Mouse (Mus musculus) granulocyte monocyte progenitor cell, adult 5-6 weeks (primary cell): ENCODE results near the gene Pou2f2. TPM values are rescaled to one million over a fixed set of nuclear protein-coding genes. Genes with fewer than 3 reads are reported as not detected.
"Not testable (repeated sequence)": the region's sequence is repeated elsewhere in the genome, so short reads cannot be mapped to it uniquely, and the experiment has no call there.

ENCODE experiments used
- ATAC-seq: replicated peaks from 2 replicates; pipeline ENCODE4 v1.8.0; 2016; ENCODE audit warnings: mild to moderate bottlenecking, moderate TSS enrichment, inconsistent platforms; ENCODE audit not compliant: poor library complexity, severe bottlenecking
- total RNA-seq, 2 experiments: library from RNA; stranded (forward) in 1 of 2; stranded (reverse) in 1 of 2; fragments of 200-712, 200-1000 nt in 1 of 2; fragments of >200 nt in 1 of 2; fragmentation: Nextera tagmentation in 1 of 2; gene quantifications; 2 replicates each; pipeline ENCODE4 v1.2.3; 2014 to 2017

Pou2f2 gene
- total RNA-seq, 2 experiments from 2014 or later, result 5.0 to 18.4 TPM

GRCm38 (mm10) chr7:25071979-25072715 is 107.4 kb downstream of the Pou2f2 start, which contains the start of the genes Grik5 and Zfp574:
Gene Grik5 (minus strand): TSS chr7:25072346.
Gene Zfp574 (plus strand): TSS chr7:25072567.
- ATAC-seq, result no peak

GRCm38 (mm10) chr7:25068724-25069123 is 110.8 kb downstream of the Pou2f2 start:
- ATAC-seq, result no peak

- ATAC-seq, result no peak
These were observed 111.4 kb downstream of the Pou2f2 start for GRCm38 (mm10) chr7:25067909-25068656.

- ATAC-seq, result no peak
These were observed 112.2 kb downstream of the Pou2f2 start for GRCm38 (mm10) chr7:25067338-25067737.

GRCm38 (mm10) chr7:25063900-25064299 is 115.6 kb downstream of the Pou2f2 start:
- no peak for ATAC-seq

GRCm38 (mm10) chr7:25063346-25063745 is 116.2 kb downstream of the Pou2f2 start:
- ATAC-seq, result no peak

GRCm38 (mm10) chr7:25058836-25059235 is 120.7 kb downstream of the Pou2f2 start:
- no peak for ATAC-seq

GRCm38 (mm10) chr7:25058394-25058793 is 121.1 kb downstream of the Pou2f2 start:
- ATAC-seq, result no peak

- ATAC-seq, result no peak
These were observed 121.6 kb downstream of the Pou2f2 start for GRCm38 (mm10) chr7:25057888-25058287.

- no peak for ATAC-seq
These were observed 122.6 kb downstream of the Pou2f2 start for GRCm38 (mm10) chr7:25056951-25057350.

- no peak for ATAC-seq
These were observed 126.9 kb downstream of the Pou2f2 start for GRCm38 (mm10) chr7:25052587-25052986.

- ATAC-seq, result no peak
These were observed 130.1 kb downstream of the Pou2f2 start for GRCm38 (mm10) chr7:25049295-25049930.

GRCm38 (mm10) chr7:25047363-25047762 is 132.2 kb downstream of the Pou2f2 start:
- ATAC-seq, result no peak

- not testable (repeated sequence) for ATAC-seq
These were observed 134.9 kb downstream of the Pou2f2 start for GRCm38 (mm10) chr7:25044599-25044998.

- ATAC-seq, result no peak
These were observed 137.6 kb downstream of the Pou2f2 start for GRCm38 (mm10) chr7:25041921-25042320.

Other genes starting within 250 kb of the Pou2f2 start
- not detected in 2 replicates for gene Gm4881, start 235.2 kb downstream of the Pou2f2 start, total RNA-seq (2014; fragmentation: Nextera tagmentation)
- not detected in 2 replicates for gene Gm4881, start 235.2 kb downstream of the Pou2f2 start, total RNA-seq (2017)
- gene Rabac1, start 207.0 kb downstream of the Pou2f2 start, total RNA-seq (2014; fragmentation: Nextera tagmentation), result 112 and 164 TPM in 2 replicates
- 118 and 121 TPM in 2 replicates for gene Rabac1, start 207.0 kb downstream of the Pou2f2 start, total RNA-seq (2017)
- gene Atp1a3, start 173.8 kb downstream of the Pou2f2 start, total RNA-seq (2014; fragmentation: Nextera tagmentation), result 34.6 and 53.7 TPM in 2 replicates
- gene Atp1a3, start 173.8 kb downstream of the Pou2f2 start, total RNA-seq (2017), result 24.4 and 34.1 TPM in 2 replicates
- 5.0 and 9.4 TPM in 2 replicates for gene Grik5, start 107.4 kb downstream of the Pou2f2 start, total RNA-seq (2014; fragmentation: Nextera tagmentation)
- gene Grik5, start 107.4 kb downstream of the Pou2f2 start, total RNA-seq (2017), result 0.72 and 1.8 TPM in 2 replicates
- gene Zfp574, start 107.2 kb downstream of the Pou2f2 start, total RNA-seq (2014; fragmentation: Nextera tagmentation), result 6.7 and 13.2 TPM in 2 replicates
- gene Zfp574, start 107.2 kb downstream of the Pou2f2 start, total RNA-seq (2017), result 5.6 and 6.5 TPM in 2 replicates
- gene Dedd2, start 40.9 kb upstream of the Pou2f2 start, total RNA-seq (2014; fragmentation: Nextera tagmentation), result 13.5 and 22.0 TPM in 2 replicates
- gene Dedd2, start 40.9 kb upstream of the Pou2f2 start, total RNA-seq (2017), result 16.9 and 18.4 TPM in 2 replicates
- gene Zfp526, start 41.7 kb upstream of the Pou2f2 start, total RNA-seq (2014; fragmentation: Nextera tagmentation), result 9.8 and 10.0 TPM in 2 replicates
- gene Zfp526, start 41.7 kb upstream of the Pou2f2 start, total RNA-seq (2017), result 4.9 and 5.2 TPM in 2 replicates
- gene Gsk3a, start 58.1 kb upstream of the Pou2f2 start, total RNA-seq (2014; fragmentation: Nextera tagmentation), result 76.4 and 110 TPM in 2 replicates
- gene Gsk3a, start 58.1 kb upstream of the Pou2f2 start, total RNA-seq (2017), result 41.8 and 45.8 TPM in 2 replicates
- gene Erf, start 71.0 kb upstream of the Pou2f2 start, total RNA-seq (2014; fragmentation: Nextera tagmentation), result 10.5 and 10.7 TPM in 2 replicates
- 5.3 and 6.0 TPM in 2 replicates for gene Erf, start 71.0 kb upstream of the Pou2f2 start, total RNA-seq (2017)
- gene Cic, start 88.0 kb upstream of the Pou2f2 start, total RNA-seq (2014; fragmentation: Nextera tagmentation), result 130 and 136 TPM in 2 replicates
- gene Cic, start 88.0 kb upstream of the Pou2f2 start, total RNA-seq (2017), result 25.1 and 31.3 TPM in 2 replicates
- gene Pafah1b3, start 118.3 kb upstream of the Pou2f2 start, total RNA-seq (2014; fragmentation: Nextera tagmentation), result 17.2 and 41.6 TPM in 2 replicates
- 16.1 and 17.4 TPM in 2 replicates for gene Pafah1b3, start 118.3 kb upstream of the Pou2f2 start, total RNA-seq (2017)
- gene Prr19, start 121.7 kb upstream of the Pou2f2 start, total RNA-seq (2014; fragmentation: Nextera tagmentation), result not detected in 2 replicates
- gene Prr19, start 121.7 kb upstream of the Pou2f2 start, total RNA-seq (2017), result not detected in 2 replicates
- gene Tmem145, start 126.4 kb upstream of the Pou2f2 start, total RNA-seq (2014; fragmentation: Nextera tagmentation), result not detected in 2 replicates
- not detected in 2 replicates for gene Tmem145, start 126.4 kb upstream of the Pou2f2 start, total RNA-seq (2017)
- gene Megf8, start 137.4 kb upstream of the Pou2f2 start, total RNA-seq (2014; fragmentation: Nextera tagmentation), result 3.1 and 5.0 TPM in 2 replicates
- 3.2 and 4.0 TPM in 2 replicates for gene Megf8, start 137.4 kb upstream of the Pou2f2 start, total RNA-seq (2017)
- not detected in 2 replicates for gene Cnfn, start 190.0 kb upstream of the Pou2f2 start, total RNA-seq (2014; fragmentation: Nextera tagmentation)
- gene Cnfn, start 190.0 kb upstream of the Pou2f2 start, total RNA-seq (2017), result not detected in 2 replicates
- 10.7 and 27.1 TPM in 2 replicates for gene Lipe, start 219.0 kb upstream of the Pou2f2 start, total RNA-seq (2014; fragmentation: Nextera tagmentation)
- gene Lipe, start 219.0 kb upstream of the Pou2f2 start, total RNA-seq (2017), result 6.1 and 6.2 TPM in 2 replicates
- gene Cxcl17, start 233.2 kb upstream of the Pou2f2 start, total RNA-seq (2014; fragmentation: Nextera tagmentation), result not detected in 2 replicates
- gene Cxcl17, start 233.2 kb upstream of the Pou2f2 start, total RNA-seq (2017), result not detected in 2 replicates